Mouse (Mus musculus) small intestine, adult 2 months (tissue): ENCODE measurements at regions not wholly inside any gene's neighbourhood (a gene's known extent, or its start where the extent isn't known, plus 50 kb on each side); places are given as distances from the start of the nearest gene placed in this dataset.

ENCODE experiments used
- H3K27ac ChIP-seq: fragments of 200-500 bp; 2 replicates; pipeline ENCODE4 v1.5.1; 2012; ENCODE audit warnings: low read depth, low read length, control low read depth, inconsistent platforms; ENCODE audit not compliant: insufficient read depth
- H3K27me3 ChIP-seq: fragments of 200-500 bp; 2 replicates; pipeline ENCODE4 v1.6.1; 2012; ENCODE audit warnings: mild to moderate bottlenecking, moderate library complexity, low read length, inconsistent platforms; ENCODE audit not compliant: control insufficient read depth, insufficient read depth
- H3K36me3 ChIP-seq: fragments of 200-500 bp; 2 replicates; pipeline ENCODE4 v1.6.1; 2012; ENCODE audit warnings: mild to moderate bottlenecking, low read length, control low read depth, inconsistent platforms; ENCODE audit not compliant: control insufficient read depth, insufficient read depth
- H3K4me1 ChIP-seq: fragments of 200-500 bp; 2 replicates; pipeline ENCODE4 v1.6.1; 2012; ENCODE audit warnings: low read length, inconsistent platforms, mixed read lengths; ENCODE audit not compliant: control insufficient read depth, insufficient read depth, insufficient read length
- H3K4me3 ChIP-seq: fragments of 200-500 bp; 2 replicates; pipeline ENCODE4 v1.5.1; 2012; ENCODE audit warnings: low read depth, mild to moderate bottlenecking, control low read depth, inconsistent platforms, low read length, moderate library complexity
- CTCF ChIP-seq: fragments of 200-500 bp; IDR thresholded peaks from 2 replicates; pipeline ENCODE4 v1.5.1; 2012; ENCODE audit warnings: low read depth, mild to moderate bottlenecking, control low read depth, inconsistent platforms, low read length, moderate library complexity, mixed read lengths; ENCODE audit not compliant: insufficient replicate concordance, insufficient read length; ENCODE audit errors: extremely low read depth
- POLR2A ChIP-seq: fragments of 200-500 bp; IDR thresholded peaks from 2 replicates; pipeline ENCODE4 v1.6.1; 2012; ENCODE audit warnings: low read depth, mild to moderate bottlenecking, control low read depth, inconsistent platforms, low read length, moderate library complexity
- WGBS: fragments of 180-500 bp; shearing (Covaris S2); methylation state at CpG from one replicate; pipeline ENCODE4 v1.1.7; 2018; 5-methylcytosine and 5-hydroxymethylcytosine counted together

DNA sequence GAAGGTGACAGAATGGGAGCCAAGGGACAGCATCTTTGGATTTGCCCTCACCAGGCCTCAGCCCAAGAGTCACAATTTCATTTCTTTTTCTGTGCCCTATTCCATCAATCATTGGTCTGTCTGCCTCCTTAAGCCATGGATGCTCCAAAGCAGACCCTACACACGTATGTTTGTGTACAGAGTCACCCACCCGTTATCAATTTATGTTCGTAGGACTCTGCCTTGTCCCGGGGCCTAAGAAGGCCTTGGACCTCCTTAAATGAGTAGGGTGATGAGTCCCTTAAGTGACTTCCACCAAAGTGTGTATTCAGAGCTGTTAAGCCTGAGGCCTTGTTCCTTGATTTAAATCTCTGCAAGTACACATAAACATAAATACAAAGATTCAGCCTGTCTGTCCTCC is 50.1 kb upstream of the Polg start:
- 0 out of 2 replicates have a peak, but pooled peaks cover 2% of the 10 kb centered on the region for H3K4me1 ChIP-seq
- 84% methylated on average over 4 of the region's 4 CpGs for WGBS
- H3K36me3 ChIP-seq, result no peaks in the 10 kb centered on the region
- peaks cover 36% of the 10 kb centered on the region for H3K27me3 ChIP-seq
- H3K4me3 ChIP-seq, result no peak overlapping the region
- TF ChIP-seq CTCF (no peak), POLR2A (no peak)
- H3K27ac ChIP-seq, result no peak overlapping the region
